Mouse (Mus musculus) heart, embryonic 10.5 days (tissue): Measurements from ENCODE around the gene Gtpbp1. TPM values are rescaled to one million over a fixed set of nuclear protein-coding genes. Genes with fewer than 3 reads are reported as not detected.

ENCODE experiments used
- DNase-seq: peaks from one replicate; pipeline ENCODE4 v3.0.0-alpha.2; 2017; ENCODE audit warnings: low spot score
- H3K27ac ChIP-seq: fragments of 300-500 bp; sonication (generic); 2 replicates; pipeline ENCODE4 v1.5.1; 2016; ENCODE audit warnings: mild to moderate bottlenecking
- H3K27me3 ChIP-seq: fragments of 300-500 bp; sonication (generic); 2 replicates; pipeline ENCODE4 v1.6.1; 2016; ENCODE audit warnings: mild to moderate bottlenecking; ENCODE audit not compliant: poor library complexity, insufficient read depth, severe bottlenecking
- H3K36me3 ChIP-seq: fragments of 300-500 bp; sonication (generic); 2 replicates; pipeline ENCODE4 v1.6.1; 2016; ENCODE audit warnings: mild to moderate bottlenecking, moderate library complexity
- H3K4me1 ChIP-seq: fragments of 300-500 bp; sonication (generic); 2 replicates; pipeline ENCODE4 v1.6.1; 2016; ENCODE audit warnings: mild to moderate bottlenecking
- H3K4me3 ChIP-seq: fragments of 300-500 bp; sonication (generic); 2 replicates; pipeline ENCODE4 v1.5.1; 2016; ENCODE audit warnings: mild to moderate bottlenecking, moderate library complexity
- H3K9me3 ChIP-seq: fragments of 300-500 bp; sonication (generic); 2 replicates; pipeline ENCODE4 v1.6.1; 2016; ENCODE audit warnings: mild to moderate bottlenecking, moderate library complexity
- WGBS: fragments of 180-500 bp; shearing (Covaris S2); methylation state at CpG from one replicate; pipeline ENCODE4 v1.1.7; 2016; 5-methylcytosine and 5-hydroxymethylcytosine counted together
- polyA plus RNA-seq: library from polyadenylated mRNA; unstranded; fragments of >200 nt; fragmentation: Nextera tagmentation; extraction: Ambion mirVana; gene quantifications from 2 replicates; pipeline ENCODE4 v1.2.1, GENCODE M21; 2016

Gene Gtpbp1
- polyA plus RNA-seq, 1 experiment from 2014 or later: 38.1 TPM

- DNase-seq: no peak
- peaks cover 99% of the 10 kb centered on the region for H3K36me3 ChIP-seq
- H3K9me3 ChIP-seq: no peaks in the 10 kb centered on the region
- H3K27ac ChIP-seq: no peak overlapping the region
- 89% methylated on average over 7 of the region's 7 CpGs for WGBS
- no peaks in the 10 kb centered on the region for H3K4me1 ChIP-seq
- H3K27me3 ChIP-seq: no peaks in the 10 kb centered on the region
- H3K4me3 ChIP-seq: no peak overlapping the region
These were observed 25.0 kb downstream of the Gtpbp1 start for GRCm38 (mm10) chr15:79715646-79716045.

GRCm38 (mm10) chr15:79716710-79717109 is 26.1 kb downstream of the Gtpbp1 start:
- no peak for DNase-seq
- Histone ChIP-seq H3K36me3 (peaks cover 97% of the 10 kb centered on the region), H3K4me1 (no peaks in the 10 kb centered on the region), H3K9me3 (no peaks in the 10 kb centered on the region), H3K27ac (no peak overlapping the region), H3K27me3 (no peaks in the 10 kb centered on the region), H3K4me3 (no peak overlapping the region)
- WGBS: 92% methylated on average over 6 of the region's 6 CpGs

GRCm38 (mm10) chr15:79720267-79720666 is 29.6 kb downstream of the Gtpbp1 start:
- peaks cover 75% of the 10 kb centered on the region for H3K36me3 ChIP-seq

DNA sequence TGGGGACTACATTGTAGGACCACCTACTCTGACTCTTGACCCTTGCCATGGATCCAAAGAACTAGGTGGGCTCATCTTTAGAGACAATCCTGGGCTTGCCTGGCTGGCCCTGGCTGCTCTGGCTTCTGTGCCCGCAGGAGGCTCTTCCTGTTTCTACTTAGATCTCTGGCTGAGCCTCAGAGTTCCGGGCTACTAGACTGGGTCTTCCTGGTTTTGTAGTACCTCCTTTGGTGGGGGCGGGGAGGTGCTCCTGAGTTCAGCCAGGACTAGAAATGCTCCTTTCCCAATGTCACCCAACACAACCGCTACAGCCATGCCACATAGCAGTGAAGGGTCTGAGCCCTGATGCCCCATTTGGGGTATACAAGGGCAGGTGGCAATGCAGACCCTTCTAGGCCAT is 30.2 kb downstream of the Gtpbp1 start:
- Histone ChIP-seq H3K36me3 (peaks cover 75% of the 10 kb centered on the region), H3K27me3 (no peaks in the 10 kb centered on the region), H3K4me3 (no peak overlapping the region), H3K9me3 (no peaks in the 10 kb centered on the region), H3K27ac (no peak overlapping the region), H3K4me1 (no peaks in the 10 kb centered on the region)
- no peak for DNase-seq
- 79% methylated on average over 4 of the region's 4 CpGs for WGBS

More at GRCm38 (mm10) chr15:79720267-79720666, 29.6 kb downstream of the Gtpbp1 start:
- H3K27ac ChIP-seq: no peak overlapping the region
- H3K27me3 ChIP-seq: no peaks in the 10 kb centered on the region
- 88% methylated on average over 8 of the region's 8 CpGs for WGBS
- no peaks in the 10 kb centered on the region for H3K9me3 ChIP-seq
- no peak for DNase-seq
- no peak overlapping the region for H3K4me3 ChIP-seq
- no peaks in the 10 kb centered on the region for H3K4me1 ChIP-seq

DNA sequence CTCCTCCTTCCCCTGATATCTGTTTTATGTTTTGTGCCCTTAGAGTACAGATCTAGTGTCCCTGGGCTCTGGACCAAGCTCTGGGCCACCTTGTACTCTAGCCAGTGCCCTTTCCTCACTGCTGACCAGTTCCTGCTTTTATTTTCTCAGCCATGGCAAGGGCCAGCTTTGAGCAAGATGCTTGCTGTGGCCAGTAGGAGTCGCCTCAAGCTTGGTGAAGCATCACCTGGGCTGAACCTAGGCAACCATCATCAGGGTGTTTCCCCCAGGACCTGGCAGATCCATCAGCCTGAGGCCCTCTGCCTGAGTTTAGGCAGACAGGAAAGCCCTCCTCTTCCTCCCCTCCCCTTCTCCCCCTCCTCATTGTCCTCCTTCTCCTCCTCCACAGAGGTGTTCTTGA is 32.8 kb downstream of the Gtpbp1 start:
- no peak overlapping the region for H3K4me3 ChIP-seq
- no peaks in the 10 kb centered on the region for H3K27me3 ChIP-seq
- no peak for DNase-seq
- peaks cover 76% of the 10 kb centered on the region for H3K36me3 ChIP-seq
- 21% methylated on average over 1 of the region's 1 CpGs for WGBS
- H3K4me1 ChIP-seq: no peaks in the 10 kb centered on the region
- no peaks in the 10 kb centered on the region for H3K9me3 ChIP-seq
- H3K27ac ChIP-seq: no peak overlapping the region

- peaks cover 75% of the 10 kb centered on the region for H3K36me3 ChIP-seq
- no peak overlapping the region for H3K27ac ChIP-seq
- 0 out of 2 replicates have a peak, but pooled peaks cover 3% of the 10 kb centered on the region for H3K4me1 ChIP-seq
- no peaks in the 10 kb centered on the region for H3K27me3 ChIP-seq
- 91% methylated on average over 11 of the region's 11 CpGs for WGBS
- H3K9me3 ChIP-seq: no peaks in the 10 kb centered on the region
- H3K4me3 ChIP-seq: no peak overlapping the region
- no peak for DNase-seq
These were observed 34.6 kb downstream of the Gtpbp1 start for GRCm38 (mm10) chr15:79725190-79725789.

DNA sequence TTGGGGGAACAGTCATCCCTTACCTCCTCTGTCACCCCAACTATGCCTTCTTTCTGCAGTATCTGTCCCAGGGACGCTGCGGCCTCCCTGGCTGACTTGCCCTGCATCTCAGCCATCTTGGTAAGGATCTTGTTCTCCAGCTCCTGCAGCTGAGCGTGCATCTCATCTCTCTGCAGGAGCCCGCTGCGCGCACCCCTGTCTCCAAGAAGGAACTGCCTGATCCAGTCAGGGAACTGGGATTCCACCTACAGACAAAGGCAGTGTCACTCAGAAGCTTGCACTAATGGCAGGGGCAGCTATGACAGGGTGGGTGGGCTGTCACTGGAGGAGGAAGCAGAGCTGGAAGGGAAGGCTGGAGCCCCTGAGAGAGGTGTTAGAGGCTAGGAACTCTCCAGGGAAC is 37.2 kb downstream of the Gtpbp1 start:
- peaks cover 80% of the 10 kb centered on the region for H3K36me3 ChIP-seq
- no peak for DNase-seq
- no peaks in the 10 kb centered on the region for H3K9me3 ChIP-seq
- no peaks in the 10 kb centered on the region for H3K27me3 ChIP-seq
- H3K27ac ChIP-seq: no peak overlapping the region
- H3K4me1 ChIP-seq: 0 out of 2 replicates have a peak, but pooled peaks cover 3% of the 10 kb centered on the region
- WGBS: 88% methylated on average over 6 of the region's 6 CpGs
- no peak overlapping the region for H3K4me3 ChIP-seq

GRCm38 (mm10) chr15:79728311-79728710 is 37.7 kb downstream of the Gtpbp1 start:
- no peak overlapping the region for H3K27ac ChIP-seq
- H3K9me3 ChIP-seq: no peaks in the 10 kb centered on the region
- H3K36me3 ChIP-seq: peaks cover 85% of the 10 kb centered on the region
- DNase-seq: no peak
- no peak overlapping the region for H3K4me3 ChIP-seq
- no peaks in the 10 kb centered on the region for H3K27me3 ChIP-seq
- WGBS: 77% methylated on average over 5 of the region's 5 CpGs
- 0 out of 2 replicates have a peak, but pooled peaks cover 3% of the 10 kb centered on the region for H3K4me1 ChIP-seq

- no peak overlapping the region for H3K27ac ChIP-seq
- no peak for DNase-seq
- H3K9me3 ChIP-seq: no peaks in the 10 kb centered on the region
- H3K4me1 ChIP-seq: peaks cover 3% of the 10 kb centered on the region; the same call in 1 of the 2 replicates
- 89% methylated on average over 10 of the region's 10 CpGs for WGBS
- H3K4me3 ChIP-seq: no peak overlapping the region
- peaks cover 90% of the 10 kb centered on the region for H3K36me3 ChIP-seq
- no peaks in the 10 kb centered on the region for H3K27me3 ChIP-seq
These were observed 38.2 kb downstream of the Gtpbp1 start for GRCm38 (mm10) chr15:79728731-79729388.

DNA sequence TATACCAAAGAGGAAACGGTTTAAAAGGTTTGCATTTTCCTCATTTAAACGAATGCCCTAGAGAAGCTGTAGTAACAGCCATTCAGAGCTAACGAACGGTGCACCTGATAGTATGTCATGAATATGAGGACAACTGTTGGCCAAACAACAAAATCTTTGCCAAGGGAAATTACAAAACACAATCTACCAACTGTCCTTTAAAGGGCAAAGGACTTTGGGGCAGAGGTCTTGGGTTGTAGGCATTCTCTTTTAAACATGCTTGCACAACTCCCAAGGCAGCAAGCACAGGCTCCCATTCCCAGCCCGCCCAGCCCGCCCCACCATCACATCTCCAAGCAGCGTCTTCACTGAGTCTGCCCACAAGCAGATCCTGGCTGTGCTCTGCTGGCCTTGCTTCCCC is 40.9 kb downstream of the Gtpbp1 start:
- peaks cover 22% of the 10 kb centered on the region; the same call in 1 of the 2 replicates for H3K4me1 ChIP-seq

DNA sequence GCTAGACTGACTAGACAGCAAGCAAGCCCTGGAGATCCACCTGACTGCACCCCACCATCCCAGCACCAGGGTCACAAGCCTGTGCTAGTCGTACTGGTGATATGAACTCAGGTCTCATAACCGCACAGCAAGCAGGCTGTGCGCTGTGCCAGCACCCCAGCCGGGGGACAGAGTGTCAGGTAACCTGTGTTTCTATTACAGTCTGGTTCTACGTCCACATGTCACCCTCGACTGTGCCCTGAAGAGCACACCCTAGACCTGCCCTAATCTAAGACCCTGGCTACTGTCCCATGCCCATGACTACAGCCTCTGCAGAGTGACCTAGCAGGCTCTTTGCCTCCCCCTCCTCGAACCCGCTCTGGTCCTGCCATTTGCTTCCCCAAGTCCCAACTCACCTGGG is 42.5 kb downstream of the Gtpbp1 start:
- Histone ChIP-seq H3K27ac (no peak overlapping the region), H3K4me3 (no peak overlapping the region), H3K9me3 (no peaks in the 10 kb centered on the region), H3K36me3 (peaks cover 81% of the 10 kb centered on the region), H3K27me3 (no peaks in the 10 kb centered on the region), H3K4me1 (peaks cover 22% of the 10 kb centered on the region; the same call in 1 of the 2 replicates)
- DNase-seq: no peak
- 92% methylated on average over 8 of the region's 8 CpGs for WGBS

More for the DNA sequence above, 40.9 kb downstream of the Gtpbp1 start:
- peaks cover 81% of the 10 kb centered on the region for H3K36me3 ChIP-seq
- H3K27me3 ChIP-seq: no peaks in the 10 kb centered on the region
- DNase-seq: no peak
- 88% methylated on average over 7 of the region's 7 CpGs for WGBS
- no peaks in the 10 kb centered on the region for H3K9me3 ChIP-seq
- H3K27ac ChIP-seq: no peak overlapping the region
- no peak overlapping the region for H3K4me3 ChIP-seq

GRCm38 (mm10) chr15:79733640-79734039 is 43.0 kb downstream of the Gtpbp1 start:
- Histone ChIP-seq H3K27me3 (no peaks in the 10 kb centered on the region), H3K4me1 (peaks cover 22% of the 10 kb centered on the region; the same call in 1 of the 2 replicates), H3K36me3 (peaks cover 81% of the 10 kb centered on the region), H3K4me3 (no peak overlapping the region), H3K27ac (0 out of 2 replicates have a peak overlapping the region, but pooled peaks have one; percentile 84), H3K9me3 (no peaks in the 10 kb centered on the region)
- DNase-seq: no peak
- whole genome bisulfite sequencing: 68% methylated on average over 4 of the region's 4 CpGs

GRCm38 (mm10) chr15:79734311-79734710 is 43.7 kb downstream of the Gtpbp1 start:
- peaks cover 81% of the 10 kb centered on the region for H3K36me3 ChIP-seq
- DNase-seq: no peak
- H3K4me1 ChIP-seq: peaks cover 24% of the 10 kb centered on the region
- no peaks in the 10 kb centered on the region for H3K9me3 ChIP-seq
- no peaks in the 10 kb centered on the region for H3K27me3 ChIP-seq
- WGBS: 85% methylated on average over 8 of the region's 8 CpGs
- H3K4me3 ChIP-seq: no peak overlapping the region
- H3K27ac ChIP-seq: peak overlapping the region; percentile 84
